Mouse (Mus musculus) ES-Bruce4 (cell line): Measurements from ENCODE around the gene Ppp3r1. TPM values are rescaled to one million over a fixed set of nuclear protein-coding genes. Genes with fewer than 3 reads are reported as not detected.
A peak's percentile ranks its signal among the peaks of the same experiment; 100 is the strongest.

Experiments used
- H3K27ac ChIP-seq: 2 replicates; pipeline ENCODE4 v1.5.1; 2012; ENCODE audit warnings: low read length, inconsistent platforms; ENCODE audit not compliant: insufficient read depth
- H3K27me3 ChIP-seq: 2 replicates; pipeline ENCODE4 v1.6.1; 2012; ENCODE audit warnings: mild to moderate bottlenecking, low read length, inconsistent platforms; ENCODE audit not compliant: control insufficient read depth, poor library complexity, insufficient read depth, severe bottlenecking
- H3K36me3 ChIP-seq: 2 replicates; pipeline ENCODE4 v1.6.1; 2012; ENCODE audit warnings: inconsistent platforms, mild to moderate bottlenecking, low read length, moderate library complexity; ENCODE audit not compliant: control insufficient read depth, poor library complexity, insufficient read depth, severe bottlenecking
- H3K4me1 ChIP-seq: one replicate; pipeline ENCODE4 v1.8.1; 2011; ENCODE audit warnings: low read length; ENCODE audit not compliant: control insufficient read depth, insufficient read depth
- H3K4me3 ChIP-seq: 2 replicates; pipeline ENCODE4 v1.5.1; 2011; ENCODE audit warnings: low read depth, mild to moderate bottlenecking, low read length
- H3K9ac ChIP-seq: 2 replicates; pipeline ENCODE4 v1.6.1; 2012; ENCODE audit warnings: low read depth, mild to moderate bottlenecking, inconsistent platforms; ENCODE audit not compliant: poor library complexity, severe bottlenecking
- H3K9me3 ChIP-seq: replicated peaks from 2 replicates; pipeline ENCODE4 v1.6.1; 2012; ENCODE audit warnings: mild to moderate bottlenecking, low read length, inconsistent platforms; ENCODE audit not compliant: control insufficient read depth, poor library complexity, insufficient read depth, severe bottlenecking
- CTCF ChIP-seq: IDR thresholded peaks from one replicate; pipeline ENCODE4 v1.8.1; 2011; ENCODE audit warnings: low read depth, low read length
- EP300 ChIP-seq: IDR thresholded peaks from 2 replicates; pipeline ENCODE4 v1.6.1; 2011; ENCODE audit warnings: low read depth, low read length; ENCODE audit not compliant: insufficient read depth
- POLR2A ChIP-seq: IDR thresholded peaks from one replicate; pipeline ENCODE4 v1.8.1; 2011; ENCODE audit warnings: low read length; ENCODE audit not compliant: insufficient read depth
- polyA plus RNA-seq: library from polyadenylated mRNA; stranded (reverse); fragments of >200 nt; gene quantifications from 2 replicates; pipeline ENCODE4 v1.2.4, GENCODE M21; 2011; ENCODE audit warnings: low read depth; ENCODE audit not compliant: missing spikeins, insufficient read depth, insufficient read length

Gene Ppp3r1
- polyA plus RNA-seq, 1 experiment, result 75.4 TPM

- Histone ChIP-seq H3K27ac (peak within 1 kb of the TSS; percentile 28; the same call in 1 of the 2 replicates), H3K4me3 (peak within 1 kb of the TSS; percentile 98), H3K36me3 (peaks cover 23% of the 10 kb centered on the region), H3K27me3 (no peaks in the 10 kb centered on the region), H3K9ac (peak within 1 kb of the TSS; percentile 75), H3K9me3 (peaks cover 16% of the 10 kb centered on the region), H3K4me1 (no peaks in the 10 kb centered on the region)
- TF ChIP-seq EP300, result no peak
- TF ChIP-seq POLR2A, result peak; percentile 26
These were observed 52.4 kb downstream of the Ppp3r1 start, which contains the start of gene Pno1 for GRCm38 (mm10) chr11:17211258-17212140. Gene Pno1, minus strand, starts transcription at chr11:17211568.

GRCm38 (mm10) chr11:17212141-17212495 is 53.1 kb downstream of the Ppp3r1 start:
- peaks cover 16% of the 10 kb centered on the region for H3K9me3 ChIP-seq
- H3K27me3 ChIP-seq, result no peaks in the 10 kb centered on the region
- no peaks in the 10 kb centered on the region for H3K4me1 ChIP-seq
- H3K36me3 ChIP-seq, result peaks cover 21% of the 10 kb centered on the region
- no peak overlapping the region for H3K27ac ChIP-seq
- no peak for TF ChIP-seq CTCF
- no peak for TF ChIP-seq EP300
- TF ChIP-seq POLR2A, result no peak
- H3K4me3 ChIP-seq, result peak overlapping the region; percentile 98
- peak overlapping the region; percentile 75 for H3K9ac ChIP-seq

- Histone ChIP-seq H3K27me3 (no peaks in the 10 kb centered on the region), H3K9ac (no peak overlapping the region)
- TF ChIP-seq EP300, result no peak
- TF ChIP-seq CTCF, result no peak
- no peak for TF ChIP-seq POLR2A
These were observed 53.9 kb downstream of the Ppp3r1 start for GRCm38 (mm10) chr11:17212903-17213509.

GRCm38 (mm10) chr11:17215475-17215874 is 56.4 kb downstream of the Ppp3r1 start:
- H3K4me1 ChIP-seq, result no peaks in the 10 kb centered on the region
- H3K4me3 ChIP-seq, result no peak overlapping the region
- no peak overlapping the region for H3K9ac ChIP-seq
- no peak overlapping the region for H3K27ac ChIP-seq
- H3K36me3 ChIP-seq, result no peaks in the 10 kb centered on the region
- no peaks in the 10 kb centered on the region for H3K27me3 ChIP-seq
- H3K9me3 ChIP-seq, result no peaks in the 10 kb centered on the region
- TF ChIP-seq POLR2A, result no peak
- no peak for TF ChIP-seq EP300
- TF ChIP-seq CTCF, result no peak

More at GRCm38 (mm10) chr11:17212903-17213509, 53.9 kb downstream of the Ppp3r1 start:
- H3K4me1 ChIP-seq, result no peaks in the 10 kb centered on the region
- H3K36me3 ChIP-seq, result peaks cover 17% of the 10 kb centered on the region
- H3K9me3 ChIP-seq, result peaks cover 13% of the 10 kb centered on the region
- H3K27ac ChIP-seq, result no peak overlapping the region
- H3K4me3 ChIP-seq, result no peak overlapping the region

- Histone ChIP-seq H3K9ac (no peak overlapping the region), H3K4me1 (no peaks in the 10 kb centered on the region), H3K4me3 (no peak overlapping the region), H3K9me3 (no peaks in the 10 kb centered on the region), H3K27me3 (no peaks in the 10 kb centered on the region), H3K36me3 (peaks cover 2% of the 10 kb centered on the region; the same call in 1 of the 2 replicates), H3K27ac (no peak overlapping the region)
- TF ChIP-seq CTCF (no peak), POLR2A (no peak), EP300 (no peak)
These were observed 62.1 kb downstream of the Ppp3r1 start for GRCm38 (mm10) chr11:17221126-17221525.

GRCm38 (mm10) chr11:17232792-17233191 is 73.7 kb downstream of the Ppp3r1 start:
- Histone ChIP-seq H3K27me3 (no peaks in the 10 kb centered on the region), H3K4me1 (no peaks in the 10 kb centered on the region), H3K9me3 (peaks cover 4% of the 10 kb centered on the region), H3K4me3 (no peak overlapping the region), H3K9ac (no peak overlapping the region), H3K36me3 (peaks cover 13% of the 10 kb centered on the region), H3K27ac (no peak overlapping the region)
- TF ChIP-seq POLR2A (no peak), EP300 (no peak), CTCF (no peak)
